Mouse (Mus musculus): ENCODE measurements around the gene Polg2. TPM values are rescaled to one million over a fixed set of nuclear protein-coding genes. Genes with fewer than 3 reads are reported as not detected.
"Not testable (repeated sequence)": the region's sequence is repeated elsewhere in the genome, so short reads cannot be mapped to it uniquely, and the experiment has no call there.

Polg2 gene
- polyA plus RNA-seq, 1 experiment from 2014 or later: 9.9 TPM

DNA sequence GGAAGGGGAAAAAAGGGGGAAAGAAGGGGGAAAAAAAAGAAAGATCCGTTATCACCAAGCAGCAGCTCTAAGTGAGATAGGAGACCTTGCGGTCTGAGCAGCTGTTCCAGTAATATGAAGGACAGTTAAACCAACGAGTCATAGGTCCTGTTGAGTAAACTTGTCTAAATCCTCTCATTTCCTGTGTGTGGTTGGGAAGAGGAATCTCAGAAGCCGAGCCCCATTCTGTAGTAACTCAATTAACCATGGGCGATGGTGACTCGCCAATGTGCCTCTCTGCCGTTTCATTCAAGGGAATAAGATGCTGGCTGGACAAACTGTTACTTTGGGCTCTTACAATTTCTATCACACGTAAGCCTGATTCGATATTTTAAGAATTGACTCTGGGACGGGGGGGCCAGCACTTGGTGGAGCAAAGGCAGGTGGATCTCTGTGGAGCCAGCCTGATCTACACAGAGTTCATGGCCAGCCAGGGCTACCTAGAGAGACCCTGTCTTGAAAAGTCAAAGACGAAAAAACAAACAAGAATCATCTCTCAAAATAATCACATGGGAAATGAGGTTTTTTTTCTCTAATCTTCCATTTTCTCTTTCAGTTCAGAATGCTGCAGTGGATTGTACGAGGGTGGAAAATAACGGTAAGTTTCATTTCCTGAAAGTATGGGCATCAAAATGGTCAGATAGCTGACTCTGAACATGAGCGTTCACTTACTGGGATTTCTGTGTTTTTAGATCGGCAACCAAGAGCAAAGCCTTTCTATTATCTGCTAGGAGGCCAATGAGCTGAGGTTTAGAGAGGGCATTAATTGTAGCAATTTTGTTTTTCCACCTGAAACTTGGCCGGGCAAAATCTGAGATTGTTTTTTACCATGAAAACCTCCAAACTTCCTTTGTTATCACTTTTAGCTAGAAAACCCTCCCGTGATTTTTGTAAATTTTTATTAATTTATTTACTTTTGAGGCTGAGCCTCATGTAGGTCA, 28.0 kb downstream of the Polg2 start, which contains the start of gene Milr1:
Gene Milr1, plus strand, starts transcription at position 188 of the 980 bp plus-strand sequence.
- H3K27ac ChIP-seq (replicated peaks): no peak within 1 kb of the TSS
- no peak within 1 kb of the TSS for H3K4me3 ChIP-seq
- peaks cover 9% of the 10 kb centered on the region; the same call in 1 of the 2 replicates for H3K9me3 ChIP-seq
- no peaks in the 10 kb centered on the region for H3K4me1 ChIP-seq
- WGBS: 86% methylated on average over 17 of the region's 17 CpGs
- H3K36me3 ChIP-seq (replicated peaks): no peaks in the 10 kb centered on the region
- DNase-seq (ENCODE audit: low spot score): no peak
- H3K27me3 ChIP-seq (replicated peaks; ENCODE audit: low read depth, poor library complexity, severe bottlenecking): no peaks in the 10 kb centered on the region

DNA sequence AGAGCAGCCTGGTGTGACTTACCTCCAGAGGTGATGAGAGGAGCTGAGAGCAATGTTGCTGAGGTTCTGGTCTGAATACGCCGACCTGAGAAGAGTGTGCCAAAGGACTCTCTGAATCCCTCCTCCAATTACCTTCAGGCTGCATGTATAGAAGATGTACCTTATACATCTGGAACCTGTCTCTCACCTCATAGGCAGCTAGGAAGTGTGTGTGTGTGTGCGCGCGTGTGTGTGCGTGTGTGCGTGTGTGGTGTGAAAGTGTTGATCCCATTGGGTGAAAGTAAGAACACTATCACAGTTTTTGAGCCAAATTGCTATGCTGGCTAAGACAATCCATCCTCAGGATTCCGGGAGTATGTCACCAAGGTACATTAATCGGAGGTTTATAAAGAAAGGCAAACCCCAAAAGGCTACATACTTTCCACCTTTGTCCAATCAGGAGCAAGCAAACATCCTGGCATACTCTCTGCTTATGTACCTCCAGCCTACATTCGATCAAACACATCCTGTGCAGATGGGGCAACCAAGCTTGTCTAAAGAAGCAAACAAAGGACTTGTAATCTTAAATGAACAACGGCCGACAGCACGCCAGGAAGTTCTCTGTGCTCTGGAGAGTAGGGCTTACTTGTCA, 29.1 kb downstream of the Polg2 start, which contains the start of gene Pecam1:
Gene Pecam1, minus strand, starts transcription at position 508 of the 631 bp plus-strand sequence.
- H3K27me3 ChIP-seq (replicated peaks; ENCODE audit: low read depth, poor library complexity, severe bottlenecking): no peaks in the 10 kb centered on the region
- H3K36me3 ChIP-seq (replicated peaks): no peaks in the 10 kb centered on the region
- no peak within 1 kb of the TSS for H3K4me3 ChIP-seq
- WGBS: 89% methylated on average over 13 of the region's 13 CpGs
- H3K27ac ChIP-seq (replicated peaks): no peak within 1 kb of the TSS
- H3K4me1 ChIP-seq: no peaks in the 10 kb centered on the region
- peaks cover 9% of the 10 kb centered on the region; the same call in 1 of the 2 replicates for H3K9me3 ChIP-seq
- no peak for DNase-seq (ENCODE audit: low spot score)

DNA sequence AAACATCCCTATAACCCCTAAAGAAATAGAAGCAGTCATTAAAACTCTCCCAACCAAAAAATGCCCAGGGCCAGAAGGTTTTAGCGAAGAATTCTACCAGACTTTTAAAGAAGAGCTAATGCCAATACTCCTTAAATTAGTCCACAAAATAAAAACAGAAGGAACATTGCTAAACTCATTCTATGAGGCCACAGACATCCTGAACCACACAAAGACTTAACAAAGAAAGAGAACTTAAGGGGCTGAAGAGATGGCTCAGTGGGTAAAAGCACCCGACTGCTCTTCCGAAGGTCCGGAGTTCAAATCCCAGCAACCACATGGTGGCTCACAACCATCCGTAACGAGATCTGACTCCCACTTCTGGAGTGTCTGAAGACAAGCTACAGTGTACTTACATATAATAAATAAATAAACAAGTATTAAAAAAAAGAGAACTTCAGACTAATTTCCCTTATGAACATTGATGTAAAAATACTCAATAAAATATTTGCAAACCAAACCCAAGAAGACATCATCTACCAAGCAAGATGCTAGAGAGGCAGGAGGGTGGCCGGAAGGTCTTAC, 29.7 kb downstream of the Polg2 start:
- not testable (repeated sequence) for DNase-seq (ENCODE audit: low spot score); H3K27me3 ChIP-seq (replicated peaks; ENCODE audit: low read depth, poor library complexity, severe bottlenecking); H3K9me3 ChIP-seq; H3K36me3 ChIP-seq (replicated peaks); H3K4me3 ChIP-seq; H3K4me1 ChIP-seq; H3K27ac ChIP-seq (replicated peaks)
- 92% methylated on average over 7 of the region's 7 CpGs for WGBS

DNA sequence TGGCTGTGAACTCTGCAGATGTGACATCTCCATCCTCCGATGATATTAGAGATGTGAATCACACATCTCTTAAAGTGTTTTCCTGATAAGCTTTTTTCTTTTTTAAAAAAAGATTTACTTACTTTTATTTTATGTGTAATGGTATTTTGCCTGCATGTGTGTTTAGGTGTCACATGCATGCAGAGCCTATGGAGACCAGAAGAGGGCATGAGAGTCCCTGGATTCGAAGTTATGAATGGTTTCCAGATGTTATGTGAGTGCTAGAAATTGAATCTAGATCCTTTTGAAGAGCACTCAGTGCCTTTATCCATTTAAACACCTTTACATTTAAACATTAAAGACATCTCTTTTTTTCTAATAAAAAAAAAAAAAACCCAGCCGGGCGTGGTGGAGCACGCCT, 34.4 kb downstream of the Polg2 start:
- Histone ChIP-seq H3K4me1 (peaks cover 9% of the 10 kb centered on the region; the same call in 1 of the 2 replicates), H3K27ac (replicated peaks) (no peak overlapping the region), H3K9me3 (peaks cover 9% of the 10 kb centered on the region; the same call in 1 of the 2 replicates), H3K4me3 (no peak overlapping the region), H3K36me3 (replicated peaks) (no peaks in the 10 kb centered on the region), H3K27me3 (replicated peaks; ENCODE audit: low read depth, poor library complexity, severe bottlenecking) (no peaks in the 10 kb centered on the region)
- no peak for DNase-seq (ENCODE audit: low spot score)
- WGBS: 87% methylated on average over 5 of the region's 5 CpGs

DNA sequence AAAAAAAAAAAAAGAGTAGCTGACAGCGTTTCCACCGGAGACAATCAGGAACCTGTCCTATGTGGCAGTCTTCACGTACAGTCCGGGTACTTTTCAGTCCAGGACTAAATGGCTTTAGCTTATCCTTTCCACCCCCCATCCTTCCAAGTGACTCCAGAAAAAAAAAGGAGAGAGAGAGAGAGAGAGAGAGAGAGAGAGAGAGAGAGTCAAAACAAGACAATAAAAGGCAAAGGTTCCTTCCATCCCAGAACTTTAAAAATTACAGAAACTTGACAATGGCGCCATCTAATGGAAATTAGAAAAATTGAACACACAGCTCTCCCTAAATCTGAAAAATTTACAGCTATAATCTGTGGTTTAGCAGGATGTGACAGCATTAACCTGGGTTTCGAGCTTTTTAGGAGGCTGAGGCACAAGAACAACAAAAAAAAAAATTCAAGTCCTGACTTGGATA, 36.9 kb downstream of the Polg2 start:
- Histone ChIP-seq H3K4me1 (peaks cover 14% of the 10 kb centered on the region), H3K27me3 (replicated peaks; ENCODE audit: low read depth, poor library complexity, severe bottlenecking) (no peaks in the 10 kb centered on the region), H3K4me3 (no peak overlapping the region), H3K27ac (replicated peaks) (no peak overlapping the region), H3K9me3 (peaks cover 4% of the 10 kb centered on the region; the same call in 1 of the 2 replicates), H3K36me3 (replicated peaks) (no peaks in the 10 kb centered on the region)
- WGBS: 56% methylated on average over 6 of the region's 6 CpGs
- DNase-seq (ENCODE audit: low spot score): no peak

DNA sequence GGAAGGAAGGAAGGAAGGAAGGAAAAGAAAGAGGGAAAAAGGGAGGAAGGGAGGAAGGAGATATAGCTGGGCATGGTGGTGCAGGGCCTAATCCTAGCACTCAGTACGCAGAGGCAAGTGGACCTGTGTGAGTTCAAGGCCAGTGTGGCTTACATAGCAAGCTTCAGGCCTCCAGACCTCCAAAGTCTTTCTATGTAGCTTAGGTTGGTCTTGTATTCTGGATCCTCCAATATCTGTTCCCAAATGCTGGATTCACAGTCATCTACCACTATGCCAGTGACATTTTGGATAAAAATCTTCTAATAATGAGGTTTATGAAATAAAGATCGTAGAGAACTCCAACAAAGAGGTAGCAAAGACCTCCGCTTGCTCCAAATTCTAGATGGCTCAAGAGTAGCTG, 37.5 kb downstream of the Polg2 start:
- H3K27me3 ChIP-seq (replicated peaks; ENCODE audit: low read depth, poor library complexity, severe bottlenecking): no peaks in the 10 kb centered on the region
- H3K4me3 ChIP-seq: no peak overlapping the region
- no peaks in the 10 kb centered on the region for H3K36me3 ChIP-seq (replicated peaks)
- H3K9me3 ChIP-seq: no peaks in the 10 kb centered on the region
- no peak for DNase-seq (ENCODE audit: low spot score)
- 88% methylated on average over 3 of the region's 3 CpGs for WGBS
- peaks cover 20% of the 10 kb centered on the region for H3K4me1 ChIP-seq
- H3K27ac ChIP-seq (replicated peaks): no peak overlapping the region

DNA sequence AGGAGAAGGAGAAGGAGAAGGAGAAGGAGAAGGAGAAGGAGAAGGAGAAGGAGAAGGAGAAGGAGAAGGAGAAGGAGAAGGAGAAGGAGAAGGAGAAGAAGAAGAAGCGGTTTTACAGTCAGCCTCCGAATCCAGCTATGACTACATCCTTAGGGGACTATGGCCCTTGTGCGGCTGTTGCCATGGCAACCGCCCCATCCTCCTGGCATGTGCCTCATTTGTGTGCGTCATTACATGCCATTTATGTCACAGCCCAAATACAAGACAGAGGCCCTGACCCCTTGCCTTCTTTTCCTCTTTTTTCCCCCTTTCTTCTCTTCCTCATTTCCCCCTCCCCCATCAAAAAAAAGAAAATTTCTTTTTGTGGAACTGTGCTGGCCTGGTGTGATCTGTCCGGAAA, 38.1 kb downstream of the Polg2 start:
- WGBS: 62% methylated on average over 6 of the region's 6 CpGs
- no peaks in the 10 kb centered on the region for H3K9me3 ChIP-seq
- no peaks in the 10 kb centered on the region for H3K27me3 ChIP-seq (replicated peaks; ENCODE audit: low read depth, poor library complexity, severe bottlenecking)
- DNase-seq (ENCODE audit: low spot score): peak; percentile 57
- no peak overlapping the region for H3K27ac ChIP-seq (replicated peaks)
- H3K36me3 ChIP-seq (replicated peaks): no peaks in the 10 kb centered on the region
- H3K4me1 ChIP-seq: peaks cover 26% of the 10 kb centered on the region
- H3K4me3 ChIP-seq: no peak overlapping the region

DNA sequence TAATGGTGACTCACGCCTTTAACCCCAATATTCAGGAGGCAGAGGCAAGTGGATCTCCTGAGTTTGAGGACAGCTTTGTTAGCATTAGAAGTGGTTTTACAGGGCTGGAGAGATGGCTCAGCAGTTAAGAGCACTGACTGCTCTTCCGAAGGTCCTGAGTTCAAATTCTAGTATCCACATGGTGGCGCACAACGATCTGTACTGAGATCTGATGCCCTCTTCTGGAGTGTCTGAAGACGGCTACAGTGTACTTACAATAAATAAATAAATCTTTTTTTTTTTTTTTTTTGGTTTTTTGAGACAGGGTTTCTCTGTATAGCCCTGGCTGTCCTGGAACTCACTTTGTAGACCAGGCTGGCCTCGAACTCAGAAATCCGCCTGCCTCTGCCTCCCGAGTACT, 38.6 kb downstream of the Polg2 start:
- not testable (repeated sequence) for H3K27ac ChIP-seq (replicated peaks); H3K36me3 ChIP-seq (replicated peaks)
- whole genome bisulfite sequencing: 87% methylated on average over 8 of the region's 8 CpGs

DNA sequence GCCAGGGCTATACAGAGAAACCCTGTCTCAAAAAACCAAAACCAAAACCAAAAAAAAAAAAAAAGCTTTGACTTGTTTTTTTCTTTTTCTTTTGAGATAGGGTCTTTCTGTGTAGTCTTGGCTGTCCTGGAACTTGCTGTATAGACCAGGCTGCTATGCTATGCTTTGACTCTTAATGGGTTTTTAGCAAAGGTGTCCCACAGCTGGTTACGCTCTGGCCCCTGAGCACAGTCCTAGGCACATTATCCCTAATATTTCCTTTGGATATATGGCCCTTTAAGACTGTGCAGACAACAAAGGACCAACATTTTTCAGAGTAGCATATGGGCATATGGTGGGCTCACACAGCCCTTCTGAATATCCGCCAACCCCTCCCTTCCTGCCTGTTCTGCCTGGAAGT, 40.2 kb downstream of the Polg2 start:
- no peak for DNase-seq (ENCODE audit: low spot score)
- Histone ChIP-seq H3K27ac (replicated peaks) (no peak overlapping the region), H3K9me3 (no peaks in the 10 kb centered on the region), H3K36me3 (replicated peaks) (no peaks in the 10 kb centered on the region), H3K4me3 (no peak overlapping the region), H3K27me3 (replicated peaks; ENCODE audit: low read depth, poor library complexity, severe bottlenecking) (no peaks in the 10 kb centered on the region), H3K4me1 (peaks cover 27% of the 10 kb centered on the region)
- 91% methylated on average over 2 of the region's 2 CpGs for WGBS

More for the DNA sequence above, 38.6 kb downstream of the Polg2 start:
- not testable (repeated sequence) for H3K9me3 ChIP-seq; DNase-seq (ENCODE audit: low spot score); H3K4me3 ChIP-seq; H3K27me3 ChIP-seq (replicated peaks; ENCODE audit: low read depth, poor library complexity, severe bottlenecking)
- peaks cover 27% of the 10 kb centered on the region for H3K4me1 ChIP-seq

DNA sequence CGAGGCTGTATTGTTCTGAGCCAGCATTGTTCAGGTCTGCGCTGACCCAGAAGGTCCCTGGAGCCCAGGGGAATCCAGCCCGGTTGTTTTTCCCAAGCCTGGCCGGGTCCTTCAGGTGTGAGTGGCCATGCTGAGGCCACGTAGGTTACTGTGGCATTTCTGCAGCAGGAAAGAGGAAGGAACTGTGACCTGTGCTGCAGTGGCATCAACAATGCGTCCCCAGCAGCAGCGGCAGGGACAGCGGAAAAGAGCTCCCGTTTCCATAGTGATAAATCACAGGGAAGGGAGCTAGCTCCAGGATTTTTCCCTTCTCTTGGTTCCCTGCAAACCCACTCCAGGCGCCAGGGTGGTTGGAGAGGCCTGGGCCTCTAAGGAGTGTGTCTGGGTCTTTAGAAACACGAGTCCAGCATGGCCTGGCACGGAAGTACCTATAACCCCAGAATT, 42.1 kb downstream of the Polg2 start:
- Histone ChIP-seq H3K27me3 (replicated peaks; ENCODE audit: low read depth, poor library complexity, severe bottlenecking) (no peaks in the 10 kb centered on the region), H3K4me3 (no peak overlapping the region), H3K27ac (replicated peaks) (peak overlapping the region; percentile 75), H3K4me1 (peaks cover 22% of the 10 kb centered on the region), H3K36me3 (replicated peaks) (no peaks in the 10 kb centered on the region), H3K9me3 (no peaks in the 10 kb centered on the region)
- peak; percentile 40 for DNase-seq (ENCODE audit: low spot score)
- WGBS: 19% methylated on average over 12 of the region's 12 CpGs

DNA sequence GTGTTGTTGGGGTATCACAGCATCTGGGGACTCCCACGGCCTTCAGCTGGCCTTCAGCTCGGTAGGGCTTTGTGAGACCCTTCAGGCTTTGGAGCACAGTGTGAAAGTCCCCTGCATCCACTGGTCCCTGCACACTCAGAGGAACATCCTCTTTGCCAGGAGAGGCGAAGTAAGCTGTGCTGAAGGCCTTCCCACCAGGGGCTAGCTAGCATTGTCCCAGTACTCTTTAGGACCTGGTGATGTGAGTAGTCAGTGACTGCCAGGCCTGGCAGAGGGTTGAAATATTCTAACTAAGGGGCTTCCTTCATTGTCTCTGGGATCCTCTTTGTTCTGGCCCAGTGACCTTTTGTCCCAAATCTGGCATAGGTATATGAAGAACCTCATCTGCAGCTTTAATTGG, 42.7 kb downstream of the Polg2 start:
- H3K27me3 ChIP-seq (replicated peaks; ENCODE audit: low read depth, poor library complexity, severe bottlenecking): no peaks in the 10 kb centered on the region
- no peak for DNase-seq (ENCODE audit: low spot score)
- WGBS: 53% methylated on average over 3 of the region's 3 CpGs
- no peak overlapping the region for H3K4me3 ChIP-seq
- H3K4me1 ChIP-seq: peaks cover 22% of the 10 kb centered on the region
- H3K36me3 ChIP-seq (replicated peaks): no peaks in the 10 kb centered on the region
- peak overlapping the region; percentile 75 for H3K27ac ChIP-seq (replicated peaks)
- no peaks in the 10 kb centered on the region for H3K9me3 ChIP-seq

DNA sequence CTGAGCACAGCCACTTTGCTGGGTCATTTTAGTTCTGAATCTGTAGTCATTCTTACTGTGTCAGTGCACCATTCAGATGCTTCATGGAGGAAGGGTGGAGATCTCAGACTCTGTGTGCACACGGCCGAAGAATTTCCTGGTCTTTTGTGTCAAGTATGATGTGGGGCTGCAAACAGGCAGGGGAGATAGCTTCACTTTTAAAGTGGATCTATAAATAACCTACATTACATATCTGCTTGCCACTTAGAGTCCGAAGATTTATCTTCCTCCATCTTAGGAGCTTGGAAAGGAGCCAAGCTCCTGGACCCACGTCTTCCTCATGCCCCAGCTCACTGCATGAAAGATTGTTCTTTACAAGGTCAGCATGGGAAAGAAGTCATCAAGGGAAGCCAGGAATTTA, 48.6 kb downstream of the Polg2 start:
- no peaks in the 10 kb centered on the region for H3K27me3 ChIP-seq (replicated peaks; ENCODE audit: low read depth, poor library complexity, severe bottlenecking)
- H3K36me3 ChIP-seq (replicated peaks): no peaks in the 10 kb centered on the region
- H3K4me1 ChIP-seq: peaks cover 23% of the 10 kb centered on the region
- no peak overlapping the region for H3K4me3 ChIP-seq
- H3K9me3 ChIP-seq: no peaks in the 10 kb centered on the region; the same call in 1 of the 2 replicates
- no peak overlapping the region for H3K27ac ChIP-seq (replicated peaks)
- 90% methylated on average over 4 of the region's 4 CpGs for WGBS
- DNase-seq (ENCODE audit: low spot score): no peak
